Mouse (Mus musculus) embryonic fibroblast, embryonic 13.5 days (primary cell): ENCODE data around the gene Epor. TPM values are rescaled to one million over a fixed set of nuclear protein-coding genes. Genes with fewer than 3 reads are reported as not detected.
A peak's percentile ranks its signal among the peaks of the same experiment; 100 is the strongest.

Experiments used
- H3K27ac ChIP-seq: 2 replicates; pipeline ENCODE4 v1.5.1; 2012; ENCODE audit warnings: low read length, control low read depth, inconsistent platforms; ENCODE audit not compliant: insufficient read depth
- H3K4me1 ChIP-seq: 2 replicates; pipeline ENCODE4 v1.6.1; 2011; ENCODE audit warnings: low read length; ENCODE audit not compliant: control insufficient read depth, insufficient read depth
- H3K4me3 ChIP-seq: 2 replicates; pipeline ENCODE4 v1.5.1; 2011; ENCODE audit warnings: mild to moderate bottlenecking, control low read depth, low read length; ENCODE audit not compliant: insufficient read depth
- CTCF ChIP-seq: IDR thresholded peaks from 2 replicates; pipeline ENCODE4 v1.5.1; 2011; ENCODE audit warnings: mild to moderate bottlenecking, control low read depth, low read length, moderate library complexity, borderline replicate concordance; ENCODE audit not compliant: insufficient read depth
- POLR2A ChIP-seq: IDR thresholded peaks from 2 replicates; pipeline ENCODE4 v1.6.1; 2011; ENCODE audit warnings: low read depth, mild to moderate bottlenecking, control low read depth, low read length, moderate library complexity
- polyA plus RNA-seq: library from polyadenylated mRNA; stranded (reverse); fragments of >200 nt; gene quantifications from 2 replicates; pipeline ENCODE4 v1.2.4, GENCODE M21; 2011; ENCODE audit warnings: low read depth; ENCODE audit not compliant: missing spikeins, insufficient read length

Epor gene
- polyA plus RNA-seq, 1 experiment = not detected

GRCm38 (mm10) chr9:21926784-21927183 is 36.5 kb downstream of the Epor start:
- peak overlapping the region; percentile 20; the same call in 1 of the 2 replicates for H3K27ac ChIP-seq
- TF ChIP-seq POLR2A = no peak
- TF ChIP-seq CTCF = no peak
- peaks cover 5% of the 10 kb centered on the region; the same call in 1 of the 2 replicates for H3K4me1 ChIP-seq
- H3K4me3 ChIP-seq = peak overlapping the region; percentile 54

- H3K4me3 ChIP-seq = peak overlapping the region; percentile 54; the same call in 1 of the 2 replicates
- H3K4me1 ChIP-seq = peaks cover 5% of the 10 kb centered on the region; the same call in 1 of the 2 replicates
- H3K27ac ChIP-seq = no peak overlapping the region
- TF ChIP-seq POLR2A = no peak
- no peak for TF ChIP-seq CTCF
Observed at GRCm38 (mm10) chr9:21926155-21926554, 37.2 kb downstream of the Epor start.

- Histone ChIP-seq H3K27ac (no peak overlapping the region), H3K4me3 (no peak overlapping the region), H3K4me1 (peaks cover 5% of the 10 kb centered on the region; the same call in 1 of the 2 replicates)
- no peak for TF ChIP-seq CTCF
- no peak for TF ChIP-seq POLR2A
Observed at GRCm38 (mm10) chr9:21925506-21925905, 37.8 kb downstream of the Epor start.

GRCm38 (mm10) chr9:21925034-21925433 is 38.3 kb downstream of the Epor start:
- TF ChIP-seq CTCF (no peak), POLR2A (no peak)
- Histone ChIP-seq H3K4me1 (peaks cover 5% of the 10 kb centered on the region; the same call in 1 of the 2 replicates), H3K27ac (no peak overlapping the region), H3K4me3 (no peak overlapping the region)

GRCm38 (mm10) chr9:21924099-21924493 is 39.2 kb downstream of the Epor start:
- Histone ChIP-seq H3K4me1 (peaks cover 5% of the 10 kb centered on the region; the same call in 1 of the 2 replicates), H3K4me3 (no peak overlapping the region), H3K27ac (peak overlapping the region; percentile 21; the same call in 1 of the 2 replicates)
- no peak for TF ChIP-seq POLR2A
- no peak for TF ChIP-seq CTCF

DNA sequence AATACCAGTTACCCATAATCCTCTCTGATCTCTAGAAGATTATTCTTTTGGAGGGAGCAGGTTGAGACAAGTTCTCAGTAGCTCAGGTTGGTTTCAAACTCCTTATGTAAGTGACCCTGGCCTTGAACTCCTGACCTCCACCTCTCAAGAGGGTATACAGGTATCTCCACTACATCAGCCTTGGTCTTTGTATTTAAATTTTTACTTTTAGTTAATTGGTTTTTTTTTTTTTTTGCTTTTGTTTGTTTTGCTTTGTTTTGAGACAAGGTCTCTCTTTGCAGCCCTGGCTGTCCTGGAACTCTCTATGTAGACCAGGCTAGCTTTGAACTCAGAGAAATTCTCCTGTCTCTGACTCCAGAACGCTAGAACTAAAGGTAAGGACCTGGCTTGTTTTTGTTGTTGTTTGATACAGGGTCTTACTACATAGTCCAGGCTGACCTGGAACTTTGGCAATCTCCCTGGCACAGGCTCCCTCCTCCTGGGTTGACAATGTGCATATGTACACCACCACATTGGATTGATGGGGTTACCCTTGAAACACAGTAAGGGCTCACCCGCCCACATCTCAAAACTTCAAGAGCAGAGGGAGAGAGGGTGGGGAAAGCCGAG is 39.7 kb downstream of the Epor start:
- H3K27ac ChIP-seq = peak overlapping the region; percentile 24; the same call in 1 of the 2 replicates
- TF ChIP-seq POLR2A (no peak), CTCF (no peak)
- H3K4me3 ChIP-seq = no peak overlapping the region
- H3K4me1 ChIP-seq = peaks cover 5% of the 10 kb centered on the region; the same call in 1 of the 2 replicates

GRCm38 (mm10) chr9:21923036-21923435 is 40.3 kb downstream of the Epor start:
- 0 out of 2 replicates have a peak overlapping the region, but pooled peaks have one; percentile 24 for H3K27ac ChIP-seq
- peaks cover 5% of the 10 kb centered on the region; the same call in 1 of the 2 replicates for H3K4me1 ChIP-seq
- H3K4me3 ChIP-seq = no peak overlapping the region
- no peak for TF ChIP-seq CTCF
- TF ChIP-seq POLR2A = no peak

GRCm38 (mm10) chr9:21918692-21919384 is 44.5 kb downstream of the Epor start:
- Histone ChIP-seq H3K27ac (no peak overlapping the region), H3K4me3 (no peak overlapping the region), H3K4me1 (0 out of 2 replicates have a peak, but pooled peaks cover 3% of the 10 kb centered on the region)
- TF ChIP-seq POLR2A (no peak), CTCF (no peak)

- Histone ChIP-seq H3K4me3 (peak within 1 kb of the TSS; percentile 47), H3K4me1 (no peaks in the 10 kb centered on the region), H3K27ac (no peak within 1 kb of the TSS)
- TF ChIP-seq POLR2A = peak; percentile 60
- no peak for TF ChIP-seq CTCF
Observed at GRCm38 (mm10) chr9:21918035-21918592, 45.2 kb downstream of the Epor start, which contains the start of gene Rab3d. TSS of gene Rab3d (minus strand) at chr9:21918192.
